Mouse (Mus musculus) layer of hippocampus, adult 8-10 months (tissue): ENCODE measurements at regions not wholly inside any gene's neighbourhood (a gene's known extent, or its start where the extent isn't known, plus 50 kb on each side); places are given as distances from the start of the nearest gene placed in this dataset.
A peak's percentile ranks its signal among the peaks of the same experiment; 100 is the strongest.

Source experiments
- DNase-seq, 2 experiments: peaks; one replicate each; pipeline ENCODE4 v3.0.0; 2022; ENCODE audit warnings: low spot score in 2 of 2

DNA sequence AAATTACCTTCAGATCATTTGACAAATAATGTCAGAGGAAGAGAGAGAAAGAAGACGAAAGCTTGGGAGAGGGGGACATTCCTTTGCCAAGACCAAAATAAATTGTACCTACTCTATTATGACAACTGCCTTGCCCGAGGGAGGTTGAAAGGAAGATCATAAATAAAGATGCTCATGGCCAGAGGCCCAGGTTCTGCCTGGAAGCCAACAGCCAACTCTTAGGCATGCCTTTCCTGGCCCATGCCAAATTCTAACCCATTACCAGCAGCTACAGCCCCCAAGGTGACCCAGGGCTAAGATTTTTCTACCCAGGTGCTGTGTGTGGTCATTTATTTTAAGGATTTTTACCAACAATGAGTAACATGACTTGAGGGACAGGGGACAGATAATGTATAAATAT, 54.9 kb downstream of the Cbln1 start:
- DNase-seq: no peak

DNA sequence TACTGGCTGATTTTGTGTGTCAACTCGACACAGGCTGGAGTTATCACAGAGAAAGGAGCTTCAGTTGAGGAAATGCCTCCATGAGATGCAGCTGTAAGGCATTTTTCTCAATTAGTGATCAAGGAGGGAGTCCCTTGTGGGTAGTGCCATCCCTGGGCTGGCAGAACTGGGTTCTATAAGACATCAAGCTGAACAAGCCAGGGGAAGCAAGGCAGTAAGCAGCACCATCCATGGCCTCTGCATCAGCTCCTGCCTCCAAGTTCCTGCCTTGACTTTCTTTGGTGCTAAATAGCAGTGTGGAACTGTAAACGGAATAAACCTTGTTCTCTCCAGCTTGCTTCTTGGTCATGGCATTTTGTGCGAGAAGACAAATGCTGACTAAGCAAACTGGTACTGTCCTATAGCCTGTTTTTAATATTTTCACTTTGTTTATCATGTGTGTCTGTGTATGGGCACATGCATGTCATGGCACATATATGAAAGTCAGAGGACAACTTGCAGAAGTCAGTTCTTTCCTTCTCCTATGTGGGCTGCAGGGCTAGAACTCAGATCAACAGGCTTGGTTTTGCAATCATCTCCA, 57.3 kb downstream of the Cbln1 start:
- DNase-seq: no peak

DNA sequence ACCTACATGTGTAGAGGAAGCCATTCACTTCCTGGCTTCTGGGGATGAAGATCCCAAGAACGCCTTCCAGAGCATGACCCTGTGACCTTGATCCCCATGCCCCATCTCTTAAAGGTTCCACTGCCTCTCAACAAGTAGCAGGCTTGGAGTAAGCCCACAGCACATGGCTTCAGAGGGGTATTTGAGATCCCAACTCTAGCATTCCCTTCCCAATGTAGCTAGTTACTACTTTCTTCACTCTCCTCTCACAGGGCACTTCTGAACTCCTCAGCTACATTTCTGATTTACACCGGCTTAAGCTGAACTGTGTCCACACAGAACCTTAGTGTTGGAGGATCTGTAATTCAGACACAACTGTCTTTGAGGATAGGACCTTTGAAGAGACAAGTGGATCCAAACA, 83.4 kb downstream of the Cbln1 start:
- no peak for DNase-seq

DNA sequence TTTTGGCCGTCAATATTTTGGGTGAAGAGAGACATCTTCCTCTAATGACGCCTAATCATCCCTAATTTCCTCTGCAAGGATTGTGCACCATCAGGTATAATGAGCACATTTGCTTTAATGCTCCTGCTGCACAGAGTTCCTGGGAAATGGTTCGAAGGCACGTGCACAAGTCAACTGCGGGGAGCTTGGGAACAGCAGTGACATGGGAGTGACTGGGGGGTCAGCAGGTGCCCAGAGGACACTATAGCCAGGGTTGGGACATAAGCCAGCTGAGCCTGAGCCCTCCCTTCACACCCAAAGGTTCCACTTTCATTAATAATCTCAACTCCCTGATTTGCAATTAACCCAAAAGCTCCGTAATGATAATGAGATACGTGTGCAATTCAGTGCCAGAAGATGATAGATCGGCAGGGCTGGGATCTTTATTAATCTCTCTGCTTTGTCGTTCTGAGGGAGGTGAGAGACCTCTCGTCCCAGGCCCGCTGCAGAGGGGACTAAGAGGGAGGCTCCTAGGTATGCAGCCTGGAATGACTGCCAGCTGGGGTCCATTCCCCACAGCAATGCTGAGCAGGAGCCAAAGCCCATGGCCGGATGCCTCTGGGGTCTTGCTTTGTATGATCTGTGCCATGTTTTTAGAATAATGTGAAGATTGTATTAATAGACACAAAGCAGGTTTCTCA, 88.7 kb downstream of the Cbln1 start:
- DNase-seq: no peak

DNA sequence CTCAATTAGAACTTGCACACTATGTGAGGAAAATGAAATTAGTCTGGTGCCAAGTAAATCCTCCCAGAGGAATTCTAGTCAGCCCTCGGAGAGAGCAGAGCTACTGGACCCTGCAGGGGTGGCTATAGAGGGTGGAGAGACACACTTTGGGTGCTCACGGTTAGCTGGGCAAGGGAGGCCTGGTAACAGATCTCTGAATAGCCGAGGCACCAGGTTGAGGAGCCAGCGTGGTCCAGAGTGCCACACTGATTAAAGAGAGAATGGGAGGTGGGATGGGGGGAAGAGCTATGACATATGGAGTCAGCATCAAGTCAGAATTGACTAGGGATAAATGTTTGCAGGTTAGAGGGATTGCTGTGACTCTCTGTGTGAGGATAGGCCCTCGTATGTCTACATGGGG, 90.1 kb downstream of the Cbln1 start:
- no peak for DNase-seq

DNA sequence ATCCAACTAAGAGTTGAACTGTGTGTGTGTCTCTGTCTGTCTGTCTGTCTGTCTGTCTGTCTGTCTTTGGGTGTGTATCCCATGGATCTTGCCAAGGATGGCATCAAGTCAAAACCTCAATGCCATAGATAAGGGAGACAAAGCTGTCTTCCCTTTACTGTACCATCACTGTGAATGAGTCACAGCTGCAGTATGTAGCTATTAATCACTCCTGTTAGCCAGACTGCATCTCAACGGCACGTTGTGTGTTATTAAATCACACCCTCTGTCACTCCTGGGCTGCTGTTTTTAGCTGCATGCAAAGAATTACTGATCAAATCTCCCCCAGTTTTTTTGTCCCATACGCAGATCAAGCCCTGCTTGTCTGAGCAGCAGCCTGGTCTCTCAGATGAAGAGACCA, 91.6 kb downstream of the Cbln1 start:
- no peak for DNase-seq

DNA sequence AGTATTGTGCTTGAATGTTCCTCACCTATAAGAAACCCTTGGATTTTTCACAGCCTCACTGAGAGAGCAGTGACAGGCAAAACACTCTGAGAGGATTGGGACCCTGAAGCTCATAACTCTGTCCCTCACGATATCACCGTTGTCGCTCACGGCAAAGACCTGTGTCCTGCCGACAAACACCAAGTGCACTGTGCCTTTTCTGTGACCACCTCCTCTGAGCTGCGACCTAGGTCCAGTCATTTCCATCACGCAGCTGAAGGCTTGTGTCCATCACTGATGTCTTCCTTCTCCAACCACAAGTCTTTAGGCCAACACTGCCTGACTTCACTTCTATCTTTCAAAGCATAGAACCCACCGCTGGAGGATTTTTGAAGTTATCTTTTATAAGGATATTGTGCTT, 93.1 kb downstream of the Cbln1 start:
- DNase-seq: no peak

DNA sequence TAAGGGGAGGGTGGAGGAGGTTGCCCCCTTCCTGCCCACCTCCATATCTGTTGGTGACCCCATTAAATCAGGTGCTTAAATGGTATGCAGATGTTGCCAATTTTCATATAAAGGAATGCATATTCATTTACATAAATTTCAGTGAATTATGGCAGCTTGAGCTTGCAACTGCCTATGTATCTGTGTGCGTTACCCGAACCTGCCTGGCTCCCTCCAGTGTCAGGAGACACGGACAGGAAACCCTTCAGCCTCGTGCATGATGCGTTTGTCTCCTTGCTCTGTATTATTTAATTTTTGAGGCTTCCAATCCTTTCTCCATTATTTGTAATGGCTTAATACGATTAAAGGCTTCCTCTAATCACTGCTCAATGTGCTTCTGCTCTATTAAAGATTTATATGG, 98.4 kb downstream of the Cbln1 start:
- DNase-seq: no peak

DNA sequence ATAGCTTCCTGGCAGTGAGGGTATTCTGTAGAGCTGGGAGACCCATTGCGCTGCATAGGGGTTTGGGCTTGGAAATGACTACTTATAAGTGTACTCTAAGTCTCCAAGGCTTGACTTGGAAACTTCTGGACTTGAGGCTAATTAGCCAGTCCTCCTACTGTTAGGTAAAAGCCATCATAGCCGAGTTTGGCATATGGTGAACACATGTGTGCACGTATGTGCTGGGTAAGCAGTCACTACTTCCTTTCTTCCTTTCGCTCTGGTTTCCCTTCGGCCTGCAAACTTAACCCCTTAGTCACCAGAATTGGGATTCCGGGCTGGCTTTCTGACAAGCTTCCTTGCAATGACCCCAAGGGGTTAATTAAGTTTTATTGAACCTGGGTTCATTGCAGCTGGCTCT, 98.9 kb downstream of the Cbln1 start:
- DNase-seq: no peak

DNA sequence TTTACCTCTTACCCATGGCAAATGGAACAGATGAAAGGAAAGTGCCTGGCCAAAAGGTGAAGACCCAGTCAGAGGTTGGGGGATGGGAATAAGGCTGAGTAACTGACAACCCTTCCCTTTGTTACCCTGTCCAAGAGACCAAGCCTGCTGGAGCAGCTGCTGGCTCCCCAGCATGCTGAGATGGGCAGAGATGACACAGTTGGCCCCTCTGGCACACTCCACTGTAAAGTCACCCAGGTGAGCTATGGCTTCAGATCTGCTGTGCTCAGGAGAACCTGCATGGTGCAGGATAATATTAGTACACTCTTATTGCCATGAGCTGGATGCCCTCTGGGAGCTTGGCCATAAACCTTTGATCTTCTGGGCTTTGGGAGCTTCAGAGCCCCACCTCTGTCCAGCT, 100.3 kb downstream of the Cbln1 start:
- DNase-seq: no peak

DNA sequence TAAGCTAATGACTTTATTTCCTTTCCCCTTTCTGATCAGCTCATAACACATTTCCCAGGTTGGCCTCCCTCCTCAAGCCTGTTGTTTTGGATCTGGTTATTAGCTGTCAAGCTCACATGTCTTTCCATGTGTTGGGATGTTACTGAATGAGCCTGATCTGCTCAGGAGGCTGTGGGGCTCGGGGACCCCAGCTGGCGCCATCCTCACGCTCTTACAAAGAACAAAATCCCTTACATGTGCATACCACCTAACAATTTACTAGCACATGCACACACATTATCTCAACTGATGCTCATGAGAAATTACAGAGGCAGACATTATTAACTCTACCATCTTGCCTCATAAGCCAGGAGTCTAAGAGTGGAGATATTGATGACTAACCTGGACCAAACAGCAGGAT, 102.2 kb downstream of the Cbln1 start:
- DNase-seq: no peak

DNA sequence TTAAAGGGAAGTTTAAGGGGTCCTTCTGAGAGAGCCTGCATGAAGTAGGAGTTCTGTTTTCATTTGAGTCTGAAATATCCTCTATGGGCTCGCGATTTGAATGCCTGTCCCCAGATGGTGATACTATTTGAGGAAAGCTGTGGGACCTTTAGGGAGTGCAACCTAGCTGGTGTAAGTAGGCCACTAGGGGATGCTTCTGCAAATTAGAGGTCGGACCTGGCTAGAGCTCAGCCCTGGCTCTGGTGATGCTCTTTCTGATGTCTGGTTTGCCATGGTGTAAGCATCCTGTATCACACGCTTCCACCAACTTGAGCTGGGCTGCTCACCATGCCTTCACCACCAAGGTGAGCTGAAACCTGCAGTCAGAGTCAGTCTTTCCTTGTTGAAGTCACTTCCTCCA, 121.9 kb downstream of the Cbln1 start:
- DNase-seq: no peak

DNA sequence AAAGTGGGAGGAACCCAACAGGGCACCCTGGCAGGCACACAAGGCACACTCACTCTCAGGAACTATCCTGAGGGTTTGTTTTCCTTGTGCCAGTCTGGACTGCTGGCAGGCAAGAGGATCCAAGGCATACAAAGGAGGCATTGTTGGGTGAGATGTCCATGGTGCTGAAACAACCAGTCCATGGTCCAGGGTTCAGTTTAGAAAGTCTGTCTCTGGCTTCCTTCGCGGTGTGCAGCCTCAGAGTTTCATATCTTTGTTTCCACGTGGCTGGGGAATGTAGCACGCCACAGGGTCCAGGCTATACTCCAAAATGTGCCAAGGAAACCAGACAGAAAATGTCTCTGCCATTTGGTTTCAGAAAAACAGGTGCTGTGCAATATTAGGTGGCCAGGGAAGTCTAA, 122.6 kb downstream of the Cbln1 start:
- DNase-seq: peak in 1 of 2 experiments; percentile 3

DNA sequence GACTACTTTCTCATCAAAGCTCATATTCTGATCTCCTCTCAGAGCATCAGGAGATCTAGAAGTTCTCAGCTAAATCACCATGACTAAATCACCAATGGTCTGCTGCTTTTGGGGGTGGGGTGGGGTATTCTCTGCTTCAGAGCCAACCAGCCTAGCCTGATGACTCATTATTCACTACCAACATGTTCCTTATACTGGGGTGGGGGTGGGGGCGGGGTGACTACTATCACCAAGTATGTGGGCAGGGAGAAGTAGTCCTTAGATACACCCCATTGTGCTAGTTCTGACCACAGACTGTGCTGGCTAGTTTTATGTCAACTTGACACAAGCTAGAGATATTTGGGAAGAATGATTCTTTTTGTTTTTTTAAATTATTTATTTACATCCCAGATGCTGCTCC, 143.0 kb downstream of the Cbln1 start:
- DNase-seq: no peak

DNA sequence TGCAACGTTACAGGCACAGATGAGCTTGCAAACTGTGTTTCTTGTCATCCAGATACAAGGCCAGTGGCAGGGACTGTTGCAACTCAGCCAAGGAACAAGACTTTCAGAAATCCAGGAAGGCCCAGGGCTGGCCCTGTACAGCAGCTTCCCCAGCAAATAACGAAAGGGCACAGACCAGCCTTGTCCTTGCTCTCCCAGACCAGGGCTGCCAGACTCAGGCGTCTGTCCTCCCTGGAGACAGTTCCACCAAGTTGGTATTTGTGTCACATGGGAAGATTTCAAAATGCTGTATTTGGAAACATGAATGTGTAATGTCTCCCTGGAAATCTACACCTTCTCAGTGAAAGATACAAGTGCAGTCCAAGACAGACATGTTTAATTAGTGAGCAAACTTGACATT, 157.8 kb downstream of the Cbln1 start:
- DNase-seq: peak in 1 of 2 experiments; percentile 12

DNA sequence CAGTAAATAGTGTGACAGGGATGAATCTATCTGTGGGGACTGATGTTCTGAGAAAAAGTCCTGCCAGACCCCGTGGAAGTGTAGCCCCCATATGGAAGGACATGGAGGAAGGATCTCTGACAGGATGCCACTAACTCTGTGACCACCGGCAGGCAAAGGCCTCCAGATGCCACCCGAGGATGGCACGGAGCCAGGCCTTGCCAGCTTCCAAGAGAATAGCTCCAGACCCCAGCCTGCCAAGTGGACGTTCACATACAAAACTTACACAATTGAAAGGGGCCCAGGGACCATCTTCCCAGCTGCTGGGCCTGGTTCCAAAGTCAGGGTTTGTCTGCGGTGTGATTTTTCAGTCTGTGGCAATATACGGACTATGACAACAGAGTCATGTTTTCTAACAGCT, 161.1 kb downstream of the Cbln1 start:
- no peak for DNase-seq

DNA sequence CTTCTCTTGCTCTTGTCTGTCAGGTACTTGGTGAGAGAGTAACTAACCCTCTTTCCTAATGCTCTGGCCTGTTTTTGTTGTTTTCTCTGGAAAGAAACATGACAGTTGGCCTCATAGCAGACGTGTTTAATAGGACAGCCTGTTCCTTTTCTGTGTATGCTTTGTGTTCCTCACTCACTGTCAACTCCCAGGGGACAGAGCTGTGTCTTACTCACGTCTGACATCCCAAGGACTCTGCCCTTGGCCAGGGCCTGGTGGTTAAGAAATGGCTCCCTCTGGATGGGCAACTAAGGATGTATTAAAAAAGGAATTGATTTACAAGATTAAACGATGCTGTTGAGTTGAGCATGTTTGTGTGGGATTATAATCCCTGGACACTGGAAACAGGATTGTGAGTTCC, 164.1 kb downstream of the Cbln1 start:
- no peak for DNase-seq

DNA sequence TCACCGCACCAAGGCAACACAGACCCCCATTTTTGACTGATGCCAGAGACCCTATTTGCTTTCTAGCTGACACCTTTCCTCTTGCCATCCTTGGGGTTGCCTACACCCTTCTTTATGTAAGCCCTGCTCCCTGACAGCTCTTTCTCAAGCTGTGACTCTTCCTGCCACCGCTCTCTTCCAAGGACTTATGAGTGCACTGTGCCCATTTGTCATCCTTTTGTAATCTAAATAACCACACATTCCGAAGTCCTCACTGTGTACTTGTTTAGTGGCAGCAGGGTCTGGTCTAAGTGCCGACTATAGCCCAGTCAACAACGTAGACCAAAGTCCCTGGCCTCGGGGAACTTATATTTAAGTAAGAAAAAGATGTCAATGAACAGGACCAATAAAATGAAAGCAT, 167.4 kb downstream of the Cbln1 start:
- DNase-seq: no peak

DNA sequence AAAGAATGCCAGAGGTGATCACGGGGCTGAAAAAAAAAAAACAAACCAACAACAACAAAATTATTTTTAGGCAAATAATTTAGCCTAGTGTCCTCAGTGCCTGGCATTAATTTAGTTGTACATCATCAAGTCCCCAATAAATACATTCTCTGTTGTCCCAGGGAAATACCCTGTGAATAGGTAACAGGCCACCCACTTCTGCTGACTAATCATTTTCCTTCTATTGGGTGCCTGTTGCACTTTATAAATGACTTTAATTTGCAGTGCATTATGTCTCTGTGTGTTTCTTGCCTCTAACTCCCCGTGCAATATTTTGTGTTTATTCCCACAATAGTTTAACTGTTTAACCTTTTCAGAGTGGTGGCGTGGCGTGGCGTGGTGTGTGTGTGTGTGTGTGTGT, 168.9 kb downstream of the Cbln1 start:
- no peak for DNase-seq

DNA sequence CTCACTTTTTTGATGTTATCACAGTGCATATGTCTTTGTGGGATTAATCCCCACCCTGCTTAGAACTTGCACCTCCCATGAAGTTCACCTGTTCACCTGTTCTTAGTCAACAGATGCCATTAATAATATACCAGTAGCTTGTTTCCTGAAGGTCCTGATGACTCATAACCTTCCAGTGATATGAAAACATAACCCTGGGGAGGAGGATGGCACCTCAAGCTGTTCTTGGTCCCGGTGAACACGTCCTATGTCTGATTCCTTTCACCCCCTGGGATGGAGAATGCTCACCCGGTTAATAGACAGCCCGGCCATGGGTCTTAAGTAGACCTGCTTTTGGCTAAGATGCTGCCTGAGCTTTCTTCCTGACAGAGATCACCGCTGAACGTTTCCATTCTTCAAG, 174.6 kb downstream of the Cbln1 start:
- no peak for DNase-seq

DNA sequence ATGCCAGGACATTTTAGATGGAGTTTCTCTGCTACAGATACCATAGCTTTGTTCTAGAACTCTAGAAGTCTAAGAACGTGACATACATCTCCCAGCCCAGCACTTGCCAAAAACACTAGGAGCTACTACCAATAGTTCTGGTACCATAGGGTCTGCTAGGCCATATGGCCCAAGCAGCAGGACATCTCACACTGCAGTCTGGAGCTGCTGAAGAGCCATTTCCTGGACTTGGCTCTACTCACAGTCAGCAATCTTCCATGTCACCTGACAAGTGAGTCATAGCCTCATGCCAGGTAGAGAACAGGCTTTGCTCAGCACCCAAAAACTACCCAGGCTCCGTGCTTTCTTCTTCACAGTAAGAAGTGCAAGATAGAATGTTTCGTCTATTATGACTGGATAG, 175.1 kb downstream of the Cbln1 start:
- no peak for DNase-seq

DNA sequence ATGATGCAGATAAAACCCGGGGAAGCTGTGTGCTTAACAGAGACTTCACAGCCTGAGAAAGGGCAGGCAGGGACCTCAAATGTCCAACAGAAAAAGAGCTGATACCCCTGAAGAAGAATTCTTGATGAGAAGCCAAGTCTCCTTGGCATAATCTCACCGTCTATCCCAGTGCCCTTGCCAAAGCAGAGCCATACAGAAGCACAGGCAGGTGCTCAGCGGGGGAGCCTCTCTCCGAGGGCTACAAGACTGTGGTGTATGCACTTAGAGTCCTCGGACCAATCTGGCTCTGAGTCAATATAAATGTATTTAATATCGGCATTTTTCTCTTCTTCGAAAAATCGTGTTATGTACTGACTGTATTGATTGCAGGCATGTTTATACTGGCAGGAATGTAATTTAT, 186.3 kb downstream of the Cbln1 start:
- no peak for DNase-seq

DNA sequence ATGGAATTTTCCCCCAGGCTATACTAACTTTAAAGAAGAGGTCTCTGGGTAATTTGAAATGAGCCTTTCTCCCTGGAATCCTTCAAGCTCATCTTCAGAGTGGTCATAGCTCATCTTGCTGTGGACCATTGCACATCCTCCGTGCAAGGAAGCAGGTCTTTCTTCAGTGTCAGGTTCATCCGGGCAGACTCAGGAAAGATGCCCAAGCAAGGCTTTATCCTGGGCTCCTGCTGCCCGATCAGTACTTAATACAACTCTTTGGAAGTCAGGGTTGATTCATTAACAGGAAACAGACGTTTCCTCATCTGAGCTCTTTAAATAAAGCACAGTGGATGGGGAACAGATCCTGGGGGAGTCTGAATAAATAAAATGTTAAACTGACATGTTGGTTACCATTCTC, 188.1 kb downstream of the Cbln1 start:
- no peak for DNase-seq

DNA sequence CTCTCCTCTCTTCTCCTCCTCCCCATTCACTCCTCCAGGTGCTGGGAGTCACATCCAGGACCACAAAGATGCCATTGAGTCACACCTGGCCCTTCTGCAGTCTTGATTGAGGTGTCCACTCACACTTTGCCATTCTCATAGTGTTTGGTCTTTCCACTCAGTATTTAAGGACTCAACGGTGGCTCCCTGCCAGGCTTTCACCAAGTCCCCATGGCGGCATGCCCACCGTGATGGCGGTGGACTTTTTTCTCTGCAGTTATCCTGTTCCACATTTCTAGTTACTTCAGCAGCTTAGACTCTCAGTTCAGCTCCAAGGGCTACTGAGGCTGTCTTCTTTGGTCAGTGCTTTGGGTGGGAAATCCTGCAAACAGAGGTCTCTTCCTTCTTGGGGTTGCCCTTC, 189.9 kb downstream of the Cbln1 start:
- DNase-seq: no peak
